Mouse (Mus musculus): Measurements from ENCODE around the gene Rab11fip5.

- no peak for TF ChIP-seq MYOD1 (IDR thresholded peaks at IDR 0.05; ENCODE audit: control insufficient read depth in 1 of 3, insufficient read length in 2 of 3, low read depth in 2 of 3)
- TF ChIP-seq CEBPB (IDR thresholded peaks at IDR 0.05; ENCODE audit: insufficient read depth, poor library complexity, severe bottlenecking): no peak
- no peak for TF ChIP-seq POLR2A (IDR thresholded peaks at IDR 0.05; ENCODE audit: insufficient read length, low read depth)
- TF ChIP-seq TCF12 (IDR thresholded peaks at IDR 0.05; ENCODE audit: insufficient read depth, poor library complexity, severe bottlenecking): no peak
- no peak for TF ChIP-seq MAX (IDR thresholded peaks at IDR 0.05; ENCODE audit: low read depth)
- TF ChIP-seq USF1 (IDR thresholded peaks at IDR 0.05; ENCODE audit: low read depth): no peak
- TF ChIP-seq SRF (IDR thresholded peaks at IDR 0.05; ENCODE audit: control insufficient read depth, insufficient read length, low read depth): no peak
- no peak for TF ChIP-seq REST (IDR thresholded peaks at IDR 0.05; ENCODE audit: insufficient read depth, insufficient read length)
These were observed 32.5 kb downstream of the Rab11fip5 start for GRCm38 (mm10) chr6:85341814-85342501.

All from myocyte (in vitro differentiated cells).